Mouse (Mus musculus) thymus, postnatal 0 days (tissue): ENCODE data around the gene Dll1. TPM values are rescaled to one million over a fixed set of nuclear protein-coding genes. Genes with fewer than 3 reads are reported as not detected.

ENCODE experiments used
- DNase-seq: peaks from one replicate; pipeline ENCODE4 v3.0.0-alpha.2; 2015; ENCODE audit warnings: low spot score
- polyA plus RNA-seq: library from polyadenylated mRNA; unstranded; fragments of >200 nt; fragmentation: Nextera tagmentation; extraction: Ambion mirVana; gene quantifications from 2 replicates; pipeline ENCODE4 v1.2.1, GENCODE M21; 2015

Gene Dll1
- polyA plus RNA-seq, 1 experiment from 2014 or later = 4.7 TPM

DNA sequence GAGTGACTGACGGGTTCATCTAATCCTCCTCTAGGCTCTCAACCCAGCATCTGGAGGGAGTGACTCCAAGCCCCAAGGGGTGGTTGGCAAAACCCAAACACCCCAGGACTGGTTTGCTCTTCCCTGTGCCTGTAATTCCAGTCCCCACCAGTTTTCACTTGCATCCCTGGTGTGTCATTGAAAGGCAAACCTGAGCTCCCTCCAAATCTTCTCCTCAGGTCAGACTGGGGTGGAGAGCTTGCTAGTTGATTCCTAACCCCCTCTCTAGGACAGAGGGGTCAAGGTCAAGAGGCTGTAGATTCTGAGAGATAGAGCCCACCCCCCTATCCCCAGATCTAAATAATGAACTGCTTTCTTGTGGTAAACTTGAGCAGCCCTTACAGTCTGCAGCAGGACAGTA lies 38.8 kb downstream of the Dll1 start:
- no peak for DNase-seq

DNA sequence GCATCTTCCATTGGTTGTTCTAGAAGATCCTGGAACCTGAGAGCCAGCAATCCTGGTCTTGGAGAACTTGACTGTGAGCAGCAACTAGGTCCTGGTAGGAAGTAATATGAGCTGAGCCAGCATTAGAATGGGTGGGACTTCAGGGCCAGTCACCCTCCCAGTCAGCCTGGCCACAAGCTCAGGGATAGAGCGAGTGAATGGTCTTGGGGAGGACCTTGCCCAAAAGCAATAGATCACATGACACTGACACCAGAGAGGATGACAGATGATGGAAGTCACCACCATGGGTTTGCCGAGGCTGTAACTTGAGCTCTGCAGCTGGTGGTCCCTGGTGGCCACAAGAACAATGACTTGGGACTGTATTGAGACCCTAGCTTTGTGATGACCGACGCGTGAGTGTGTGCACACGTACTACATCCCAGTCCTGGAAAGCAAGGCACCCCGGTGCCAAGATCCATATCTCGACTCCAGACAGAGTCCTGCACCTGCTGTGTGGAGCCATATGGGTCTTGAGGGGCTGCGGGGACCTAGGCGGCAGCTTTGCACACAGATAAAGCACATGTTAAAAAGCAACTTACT lies 46.8 kb downstream of the Dll1 start:
- no peak for DNase-seq

DNA sequence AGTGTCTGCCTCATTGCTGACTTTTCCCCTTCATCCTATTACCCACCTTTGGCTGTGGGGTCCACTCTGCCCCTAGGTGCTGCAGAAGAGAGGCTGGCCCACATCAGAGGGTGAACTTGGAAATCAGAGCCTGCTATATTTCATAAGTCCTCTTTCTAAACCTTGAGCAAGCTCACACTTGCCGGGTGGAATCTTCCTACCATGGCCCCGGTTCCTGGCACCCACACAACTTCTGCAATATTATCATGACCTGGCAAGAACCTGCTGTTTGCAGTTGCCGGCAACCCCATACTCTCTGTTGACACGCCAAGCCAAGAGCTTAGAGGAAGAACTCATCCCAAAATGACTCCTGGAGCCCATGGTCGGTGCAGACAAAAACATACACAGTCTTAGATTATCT lies 49.6 kb downstream of the Dll1 start:
- no peak for DNase-seq

DNA sequence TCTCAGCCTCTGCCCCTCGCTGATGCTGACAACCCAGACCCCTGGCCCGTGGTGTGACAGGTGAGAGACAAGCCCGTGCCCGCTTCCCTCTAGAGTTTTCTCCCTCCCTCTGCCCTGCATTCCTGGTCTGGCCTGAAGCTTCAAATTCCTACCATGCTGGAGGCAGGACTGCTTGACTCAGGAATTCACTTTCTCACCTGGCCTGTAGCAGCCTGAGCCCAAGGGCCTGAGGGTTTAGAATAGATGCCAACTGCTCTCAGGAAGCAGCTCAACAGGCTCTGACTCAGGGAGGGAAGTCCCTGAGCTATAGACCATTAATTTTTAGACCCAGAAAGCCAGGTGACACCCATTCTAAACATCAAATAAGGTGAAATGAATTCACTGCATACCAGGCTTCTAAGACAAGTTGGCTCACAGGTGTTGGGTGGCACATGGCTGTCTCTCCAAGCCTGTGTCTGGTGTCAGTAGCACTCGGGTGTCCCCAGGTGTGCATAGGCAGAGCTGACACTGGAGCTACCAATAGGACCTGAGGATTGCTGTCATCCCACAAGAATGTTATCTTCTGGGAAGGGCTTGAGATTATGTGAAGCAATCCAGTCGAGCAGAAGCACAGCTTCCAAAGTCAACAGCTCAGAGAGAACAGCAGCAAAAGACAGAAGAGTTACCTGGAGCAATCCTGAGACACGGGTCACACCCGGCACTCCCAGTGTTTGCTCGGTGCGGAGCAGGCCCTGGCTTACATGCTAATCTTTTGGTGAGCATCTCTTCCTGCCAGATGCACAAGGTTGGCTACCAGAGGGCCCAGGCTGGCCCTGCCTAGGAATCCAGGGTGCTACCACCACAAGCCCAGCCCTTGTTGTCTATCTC lies 50.5 kb downstream of the Dll1 start:
- no peak for DNase-seq

DNA sequence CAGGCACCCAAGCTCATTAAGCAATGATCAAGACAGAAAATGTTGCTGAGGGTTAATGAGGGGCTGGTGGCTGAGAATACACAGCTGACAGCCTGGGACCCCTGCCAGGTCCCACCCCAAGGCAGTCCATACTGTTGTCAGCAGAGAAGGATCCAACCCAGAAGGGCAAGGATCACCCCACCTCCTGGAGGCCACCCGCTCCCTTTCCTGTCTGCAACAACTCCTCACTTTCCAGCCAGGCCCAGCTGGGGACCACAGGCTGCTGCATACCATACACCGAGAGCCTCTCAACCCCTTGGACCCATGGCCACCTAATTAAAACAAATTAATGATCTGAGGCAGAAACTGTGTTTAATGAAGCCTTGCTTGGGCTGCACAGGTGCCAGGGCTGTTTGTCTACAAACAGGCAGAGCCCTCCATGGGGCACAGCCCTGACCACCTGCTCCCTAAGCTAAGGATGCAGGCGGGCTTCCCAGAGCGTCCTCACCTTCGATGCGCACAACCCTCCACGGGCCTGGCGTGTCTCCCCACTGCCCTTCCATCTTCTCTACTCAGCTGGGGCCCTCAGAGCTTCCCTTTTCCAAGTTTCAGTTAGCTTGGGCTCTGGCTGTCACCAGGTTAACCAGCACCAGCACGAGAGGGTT lies 53.4 kb downstream of the Dll1 start:
- DNase-seq = no peak

Other genes starting within 250 kb of the Dll1 start
- gene Fam120b, start 19.3 kb upstream of the Dll1 start, polyA plus RNA-seq = 16.2 and 17.2 TPM in 2 replicates
- gene Psmb1, start 122.9 kb upstream of the Dll1 start, polyA plus RNA-seq = 334 and 336 TPM in 2 replicates
- 49.9 and 51.9 TPM in 2 replicates for gene Tbp, start 123.0 kb upstream of the Dll1 start, polyA plus RNA-seq
- 82.9 and 94.9 TPM in 2 replicates for gene Pdcd2, start 150.4 kb upstream of the Dll1 start, polyA plus RNA-seq
- gene Prdm9, start 187.5 kb upstream of the Dll1 start, polyA plus RNA-seq = 1.5 and 2.4 TPM in 2 replicates